Mouse (Mus musculus): ENCODE measurements around the gene Tpx2. TPM values are rescaled to one million over a fixed set of nuclear protein-coding genes. Genes with fewer than 3 reads are reported as not detected.

The Tpx2 gene
- total RNA-seq, 4 experiments from 2014 or later, result 1.1 to 4.8 (median 3.1) TPM

DNA sequence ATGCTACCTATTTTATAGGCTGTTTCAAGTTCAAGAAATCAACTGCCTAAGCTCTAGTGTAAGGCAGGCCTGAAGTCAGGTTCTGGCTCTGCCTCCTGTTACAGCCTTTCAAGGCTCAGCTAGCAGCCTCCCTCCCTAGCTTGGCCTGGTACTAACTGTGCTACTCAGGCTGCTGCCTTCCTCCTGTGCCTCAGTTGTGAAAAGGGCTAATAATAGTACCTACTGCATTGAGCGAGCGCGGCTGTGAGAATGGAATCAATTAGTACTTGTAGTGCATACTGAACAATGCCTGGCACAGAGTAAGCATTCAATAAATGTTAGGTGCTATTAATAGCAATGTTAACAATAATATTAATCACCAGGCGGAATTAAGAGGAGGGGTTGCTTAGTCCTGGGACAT lies 27.8 kb upstream of the Tpx2 start:
- DNase-seq (ENCODE audit: low spot score in 2 of 2), result peak in 1 of 2 experiments; percentile 13

GRCm38 (mm10) chr2:152820369-152820768 lies 27.4 kb upstream of the Tpx2 start:
- DNase-seq (ENCODE audit: low spot score in 2 of 2), result peak; percentile 23 to 46

- peak; percentile 29 to 31 for DNase-seq (ENCODE audit: low spot score in 2 of 2)
Measured at GRCm38 (mm10) chr2:152821023-152821422, 26.7 kb upstream of the Tpx2 start.

GRCm38 (mm10) chr2:152821566-152821965 lies 26.2 kb upstream of the Tpx2 start:
- DNase-seq (ENCODE audit: low spot score in 2 of 2), result no peak

DNA sequence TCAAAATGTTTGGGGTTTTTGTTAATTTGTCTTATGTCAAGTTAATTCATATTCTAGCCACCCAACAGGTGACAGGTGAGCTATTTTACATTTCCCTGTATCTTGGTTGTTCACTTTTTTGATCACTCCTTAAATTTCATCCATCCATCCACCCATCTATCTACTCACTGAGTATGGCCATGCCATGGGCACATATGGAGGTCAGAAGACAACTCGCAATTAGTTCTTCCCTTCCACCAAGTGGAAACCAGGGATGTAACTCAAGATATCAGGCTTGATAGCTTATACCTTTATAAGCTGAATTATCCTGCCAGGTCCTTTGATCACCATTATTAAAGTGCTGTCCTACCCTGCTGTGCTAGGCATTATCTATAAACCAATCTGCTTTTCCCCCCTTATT lies 24.0 kb upstream of the Tpx2 start:
- DNase-seq (ENCODE audit: low spot score in 2 of 2), result no peak

GRCm38 (mm10) chr2:152824438-152825167 lies 23.2 kb upstream of the Tpx2 start:
- no peak for DNase-seq (ENCODE audit: low spot score in 2 of 2)

DNA sequence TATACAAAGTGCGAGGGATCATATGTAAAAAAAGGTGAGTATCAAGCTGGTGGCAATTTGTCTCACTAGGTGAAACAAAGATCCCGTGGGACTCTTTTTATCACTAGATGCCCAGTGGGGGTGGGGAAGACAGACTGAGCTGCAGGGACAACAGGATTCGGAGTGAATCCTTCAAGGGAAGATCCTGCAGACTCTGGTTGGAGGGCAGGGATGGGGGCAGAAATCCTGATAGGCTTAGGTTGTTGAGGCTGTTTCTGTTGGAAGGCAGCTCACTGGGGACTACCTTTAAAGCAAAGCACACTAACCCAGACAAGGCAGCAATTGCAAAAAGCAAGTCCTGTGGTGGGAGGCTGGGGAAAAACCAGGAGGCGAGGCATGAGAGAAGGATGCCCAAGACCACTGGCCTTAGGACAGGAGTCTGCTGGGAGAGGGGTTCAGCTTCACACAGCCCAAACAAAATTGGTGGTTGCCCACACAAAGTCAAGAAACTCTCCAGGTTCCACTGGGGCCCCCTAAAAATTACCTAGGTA lies 22.5 kb upstream of the Tpx2 start:
- DNase-seq (ENCODE audit: low spot score in 2 of 2), result no peak

DNA sequence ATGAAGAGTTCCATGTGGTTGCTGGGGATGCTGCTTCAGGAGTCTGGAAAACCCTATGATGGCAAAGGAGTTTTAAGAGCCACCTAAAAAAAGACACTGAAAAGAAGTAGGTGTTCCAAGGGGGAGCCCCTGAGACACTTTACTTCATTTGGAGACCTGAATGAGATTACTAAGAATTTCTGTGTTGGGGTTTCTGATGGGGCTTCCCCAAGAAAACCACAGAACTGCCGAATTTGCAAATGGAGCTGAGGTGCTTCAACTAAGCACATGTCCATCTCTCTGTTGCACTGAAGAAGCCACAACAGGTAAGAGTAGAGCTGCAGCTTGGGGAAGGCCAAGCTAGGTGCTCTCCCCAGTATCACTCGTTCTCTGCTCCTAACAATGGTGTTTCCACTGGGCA lies 22.1 kb upstream of the Tpx2 start:
- no peak for DNase-seq (ENCODE audit: low spot score in 2 of 2)

DNA sequence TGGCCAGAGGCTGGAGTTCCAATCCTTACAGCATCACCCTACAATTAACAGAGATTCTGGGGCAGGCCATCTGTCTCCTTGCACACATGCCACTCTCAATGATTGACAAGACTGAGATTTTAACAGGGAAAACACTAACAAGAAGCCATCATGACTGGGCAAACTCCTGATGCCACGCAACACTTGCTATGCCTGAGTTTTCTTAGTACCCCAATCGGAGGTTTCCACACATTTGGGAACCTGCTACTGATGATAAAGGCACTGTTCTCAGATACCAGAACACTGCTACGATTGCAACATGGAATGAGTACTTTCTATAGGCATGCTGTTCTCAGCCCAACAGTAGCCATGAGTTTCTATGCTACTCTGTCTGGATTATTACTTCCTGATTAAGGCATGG lies 21.3 kb upstream of the Tpx2 start:
- DNase-seq (ENCODE audit: low spot score in 2 of 2), result no peak

DNA sequence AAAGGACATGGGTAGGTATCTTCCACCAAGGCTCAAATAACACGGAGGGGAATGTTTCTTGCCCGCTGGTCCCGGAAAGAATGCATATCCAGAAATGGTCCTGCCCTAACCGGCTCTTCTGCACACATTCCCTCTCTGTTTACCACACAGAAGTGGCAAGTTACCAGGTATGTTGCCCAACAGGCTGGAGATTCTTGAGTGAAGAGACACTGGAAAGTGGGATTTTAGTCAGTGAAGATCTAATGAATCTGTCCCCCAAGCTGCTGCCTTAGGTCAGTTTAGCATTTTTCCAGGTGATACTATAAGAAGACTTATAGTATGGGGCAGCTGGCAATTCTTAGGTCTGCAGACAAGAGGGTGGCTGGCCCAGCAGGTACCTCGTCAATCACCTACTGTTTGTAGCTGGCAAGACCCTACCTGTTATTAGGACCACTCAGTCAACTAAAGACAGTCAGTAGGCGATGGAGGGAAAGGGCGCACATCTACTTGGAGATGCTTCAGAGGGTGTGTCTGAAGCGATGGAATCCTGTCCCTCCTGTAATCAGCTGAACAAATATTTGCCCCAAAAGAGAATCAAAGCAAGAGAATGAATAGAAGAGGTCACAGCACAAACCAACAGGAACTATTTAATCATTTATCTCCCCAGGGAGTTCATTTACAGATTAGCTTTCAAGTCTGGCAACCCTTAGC lies 20.3 kb upstream of the Tpx2 start:
- DNase-seq (ENCODE audit: low spot score in 2 of 2), result no peak

DNA sequence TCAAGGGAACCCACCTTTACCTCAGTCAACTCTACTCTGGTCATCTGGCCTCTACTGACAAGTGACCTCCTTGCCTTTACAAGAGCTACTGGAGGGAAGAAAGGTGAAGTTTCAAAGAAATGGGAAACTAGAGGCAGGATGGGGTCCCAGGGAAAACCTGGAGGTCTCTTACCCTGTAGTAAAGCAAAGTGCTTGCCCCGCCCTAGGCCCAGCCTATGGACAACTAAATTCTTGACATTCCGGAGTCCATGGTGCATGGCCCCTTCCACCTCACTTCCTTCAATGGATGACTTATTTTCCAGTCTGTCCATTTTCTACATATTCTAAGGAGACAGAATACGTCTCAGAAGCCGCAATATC lies 19.8 kb upstream of the Tpx2 start:
- no peak for DNase-seq (ENCODE audit: low spot score in 2 of 2)

DNA sequence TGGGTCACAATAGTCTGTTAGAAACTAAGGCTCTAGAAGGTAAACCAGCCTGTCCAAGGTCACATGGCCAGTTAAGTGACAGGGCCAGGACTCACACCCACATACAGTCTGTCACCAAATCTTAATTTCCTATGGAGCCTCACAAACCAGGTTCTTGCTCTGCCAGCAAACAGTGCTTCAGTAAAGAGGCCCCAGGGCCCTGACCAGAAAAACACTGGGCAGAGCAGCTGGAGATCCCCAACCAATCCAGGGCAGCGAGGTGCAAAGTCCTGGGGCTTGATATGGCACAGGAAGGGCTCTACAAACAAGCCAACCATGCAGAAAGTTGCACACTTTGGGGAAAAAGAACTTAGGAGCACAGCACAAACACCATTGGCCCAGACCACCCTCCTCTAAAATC lies 19.2 kb upstream of the Tpx2 start:
- no peak for DNase-seq (ENCODE audit: low spot score in 2 of 2)

DNA sequence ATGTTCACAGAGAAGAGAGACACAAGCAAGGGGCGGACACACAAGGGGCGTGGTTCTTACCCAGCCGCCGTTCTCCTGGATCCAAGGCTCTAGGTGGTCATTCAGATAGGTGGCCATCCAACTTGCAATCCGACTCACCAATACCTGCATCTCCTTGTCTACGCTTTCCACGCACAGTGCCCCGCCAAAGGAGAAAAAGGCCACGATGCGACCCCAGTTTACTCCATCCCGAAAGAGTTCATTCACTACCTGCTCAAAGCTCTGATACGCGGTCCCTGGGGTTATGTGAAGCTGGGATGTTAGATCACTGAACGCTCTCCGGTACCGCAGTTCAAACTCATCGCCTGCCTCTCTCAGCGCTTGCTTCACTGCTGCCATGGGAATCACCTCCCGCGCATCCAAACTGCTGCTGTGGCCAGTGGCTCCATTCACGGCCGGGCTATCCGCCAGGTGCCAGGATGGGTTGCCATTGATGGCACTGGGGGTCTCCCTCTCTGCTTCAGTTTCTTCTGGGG lies 18.3 kb upstream of the Tpx2 start:
- DNase-seq (ENCODE audit: low spot score in 2 of 2), result peak in 1 of 2 experiments; percentile 5

DNA sequence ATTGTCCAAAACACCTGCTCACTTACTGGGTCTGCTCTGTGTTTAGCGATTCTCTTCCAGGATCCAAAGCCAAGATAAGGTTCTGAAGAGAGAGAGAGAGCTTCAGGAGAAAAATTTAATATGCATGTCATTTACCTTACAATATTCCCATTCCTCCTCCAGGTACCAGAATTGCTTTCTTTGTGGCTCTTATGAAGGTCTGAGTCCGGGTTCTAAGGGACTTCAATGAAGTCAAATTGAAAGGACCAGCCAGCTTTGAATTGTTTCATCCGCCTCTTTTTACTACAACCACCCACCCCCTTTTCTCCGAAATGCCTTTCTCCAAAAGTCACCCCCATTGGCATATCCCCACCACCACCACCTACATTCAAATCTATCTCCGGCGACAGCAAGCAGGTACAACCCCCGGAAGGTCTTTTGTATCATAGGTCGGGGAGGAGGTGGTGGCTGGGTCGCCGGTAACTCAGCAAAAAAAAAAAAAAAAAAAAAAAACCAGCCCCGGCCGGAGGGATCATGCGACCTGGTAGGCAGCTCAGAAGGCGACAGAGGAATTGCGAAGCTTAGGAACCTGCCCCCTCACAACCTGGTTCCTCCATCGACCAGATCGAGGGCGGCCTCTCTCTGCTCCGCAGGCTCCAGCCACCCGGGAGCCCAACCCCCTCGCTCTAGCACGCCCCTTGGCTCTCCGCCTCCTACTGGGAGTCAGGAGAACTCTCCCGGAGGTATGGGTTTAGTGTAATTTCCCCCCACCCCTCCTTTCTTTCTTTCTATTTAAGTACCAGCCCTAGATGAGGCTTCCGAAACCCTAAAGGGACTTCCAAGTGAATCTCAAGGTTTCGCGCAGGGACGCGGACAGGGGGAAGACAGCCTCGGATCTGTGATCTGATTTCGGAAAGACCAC lies 17.5 kb upstream of the Tpx2 start:
- DNase-seq (ENCODE audit: low spot score in 2 of 2), result peak; percentile 76 to 85

DNA sequence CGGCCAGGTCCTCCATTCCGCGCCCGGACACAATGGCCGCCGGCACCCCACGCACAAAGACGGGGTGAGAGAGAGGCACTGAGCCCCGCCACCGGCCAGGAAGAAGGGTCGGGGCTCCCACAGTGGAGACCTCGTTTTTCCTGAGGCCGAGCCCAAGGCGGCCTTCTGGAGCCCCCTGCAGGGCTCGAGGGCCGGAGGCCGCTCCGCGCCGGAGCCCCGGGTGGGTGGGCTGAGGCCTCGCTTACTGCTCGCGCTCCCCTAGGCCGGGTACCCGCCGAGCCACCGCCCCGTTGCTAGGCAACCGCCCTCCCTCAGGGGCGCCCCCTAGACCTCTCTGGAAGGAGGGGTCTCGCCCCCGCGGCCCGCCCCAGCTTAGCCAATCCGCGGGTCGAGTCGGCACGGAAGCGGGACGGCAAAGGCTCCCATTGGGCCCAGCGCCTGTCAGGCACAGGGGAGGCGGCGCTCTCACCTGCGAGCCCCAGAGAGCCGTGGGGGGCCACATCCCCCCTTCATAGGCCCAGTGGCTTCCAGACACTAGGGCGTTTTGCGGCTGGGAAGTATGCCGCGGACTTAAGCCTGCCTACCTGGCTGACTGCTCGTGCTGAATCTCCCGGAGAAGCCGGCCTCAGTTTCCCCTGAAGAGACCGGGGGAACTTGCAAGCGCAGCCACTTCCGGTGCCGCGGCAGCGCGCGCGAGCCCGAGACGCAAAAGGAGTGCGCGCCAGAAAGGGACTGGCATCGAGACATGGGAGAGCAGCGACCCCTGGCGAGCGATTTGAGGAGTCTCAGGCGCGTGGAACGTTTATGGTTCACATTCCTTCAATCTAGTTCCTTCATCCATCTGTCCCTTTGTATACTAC lies 16.5 kb upstream of the Tpx2 start, which contains the start of gene Bcl2l1:
Bcl2l1 (minus strand) TSS at position 710 of the 860 bp plus-strand sequence.
- DNase-seq (ENCODE audit: low spot score in 2 of 2), result peak; percentile 94 to 95

- DNase-seq (ENCODE audit: low spot score in 2 of 2), result peak; percentile 31 to 60
Measured at GRCm38 (mm10) chr2:152839256-152839655, 8.5 kb upstream of the Tpx2 start.

GRCm38 (mm10) chr2:152842741-152843140 lies 5.0 kb upstream of the Tpx2 start:
- no peak for DNase-seq (ENCODE audit: low spot score in 2 of 2)

- DNase-seq (ENCODE audit: low spot score in 2 of 2), result no peak
Measured at GRCm38 (mm10) chr2:152847057-152847814, 528 bp upstream of the Tpx2 start.

DNA sequence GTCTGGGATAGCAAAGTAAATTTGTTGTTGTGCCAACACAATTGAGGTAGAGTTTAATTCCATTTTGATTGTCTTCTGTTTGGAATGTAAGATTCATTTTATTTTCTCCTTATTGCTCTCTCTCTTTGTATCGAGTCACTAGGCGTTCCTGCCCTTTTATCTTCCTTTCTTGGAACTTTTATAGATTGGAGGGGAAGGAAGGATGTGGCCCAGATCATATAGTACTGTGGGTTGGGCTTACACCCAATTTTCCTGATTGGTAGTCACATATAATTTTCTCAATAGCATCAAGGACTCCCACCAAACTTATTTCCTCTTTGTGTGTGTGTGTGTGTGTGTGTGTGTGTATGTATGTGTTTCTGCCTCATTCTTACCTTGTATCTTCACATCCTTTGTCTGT lies 702 bp downstream of the Tpx2 start:
- DNase-seq (ENCODE audit: low spot score in 2 of 2), result no peak

DNA sequence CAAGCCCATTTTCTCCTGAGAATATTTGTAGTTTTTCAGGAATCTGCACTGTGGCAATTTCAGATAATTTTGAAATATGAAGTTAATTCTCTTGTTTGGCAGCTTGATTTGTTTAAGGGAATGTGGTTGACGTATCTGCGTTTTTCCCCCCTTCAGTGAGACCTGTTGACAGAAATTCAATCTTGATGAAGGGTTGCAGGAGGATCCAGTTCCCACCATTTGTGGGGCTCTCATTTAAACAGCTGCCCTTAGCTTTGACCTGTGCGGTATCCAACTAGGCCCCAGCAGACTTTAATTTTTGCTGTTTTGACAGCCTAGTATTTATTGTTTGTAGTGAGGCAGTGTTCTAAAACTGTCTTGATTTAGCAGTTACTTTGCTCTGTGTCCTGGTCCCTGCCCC lies 11.7 kb downstream of the Tpx2 start:
- DNase-seq (ENCODE audit: low spot score in 2 of 2), result no peak
